Mouse (Mus musculus) heart, postnatal 36 days (tissue): ENCODE results near the gene Dmd. TPM values are rescaled to one million over a fixed set of nuclear protein-coding genes. Genes with fewer than 3 reads are reported as not detected.

ENCODE experiments used
- DNase-seq, 2 experiments: peaks; one replicate each; pipeline ENCODE4 v3.0.0; 2021 to 2022
- intact Hi-C: fragments of 180-260 bp; cut with DNase I; formaldehyde crosslinking; loops from one replicate; pipeline ENCODE4 v1.15.1; 2025
- total RNA-seq, 2 experiments: library from RNA; stranded (reverse); gene quantifications; 2 replicates each; pipeline ENCODE4 v1.2.3; 2021

Gene Dmd
- total RNA-seq, 2 experiments from 2014 or later: 90.4 to 101 TPM

- intact Hi-C loops: no loop called here
- DNase-seq: no peak
Measured at GRCm38 (mm10) chrX:85041466-85042058, 2092.9 kb downstream of the Dmd start.

- DNase-seq: no peak
Measured at GRCm38 (mm10) chrX:85046631-85047030, 2098.0 kb downstream of the Dmd start.

GRCm38 (mm10) chrX:85048141-85049110 is 2099.8 kb downstream of the Dmd start:
- peak; percentile 63 to 65 for DNase-seq
- intact Hi-C loops: loop anchor here (5.0 kb wide), 1 partner anchor 39 kb away; no protein-coding TSS in a partner anchor

More at GRCm38 (mm10) chrX:85046631-85047030, 2098.0 kb downstream of the Dmd start:
- intact Hi-C loops: loop anchor here (5.0 kb wide), 1 partner anchor 41 kb away; no protein-coding TSS in a partner anchor

- DNase-seq: peak; percentile 1 to 4
- intact Hi-C loops: loop anchor here (5.0 kb wide), 1 partner anchor 38 kb away; no protein-coding TSS in a partner anchor
Measured at GRCm38 (mm10) chrX:85049593-85049992, 2100.9 kb downstream of the Dmd start.

- DNase-seq: no peak
Measured at GRCm38 (mm10) chrX:85073602-85074001, 2124.9 kb downstream of the Dmd start.

GRCm38 (mm10) chrX:85076845-85077244 is 2128.2 kb downstream of the Dmd start:
- intact Hi-C loops: no loop called here
- DNase-seq: peak in 1 of 2 experiments; percentile 6

More at GRCm38 (mm10) chrX:85073602-85074001, 2124.9 kb downstream of the Dmd start:
- intact Hi-C loops: no loop called here

GRCm38 (mm10) chrX:85077605-85078004 is 2128.9 kb downstream of the Dmd start:
- intact Hi-C loops: no loop called here
- DNase-seq: no peak

GRCm38 (mm10) chrX:85079174-85079573 is 2130.5 kb downstream of the Dmd start:
- intact Hi-C loops: no loop called here
- DNase-seq: no peak

- peak; percentile 2 to 24 for DNase-seq
- intact Hi-C loops: loop anchor here (5.0 kb wide), 1 partner anchor 37 kb away; no protein-coding TSS in a partner anchor
Measured at GRCm38 (mm10) chrX:85084237-85085153, 2135.8 kb downstream of the Dmd start.

- intact Hi-C loops: loop anchor here (5.0 kb wide), 1 partner anchor 42 kb away; no protein-coding TSS in a partner anchor
- no peak for DNase-seq
Measured at GRCm38 (mm10) chrX:85089506-85089905, 2140.8 kb downstream of the Dmd start.

GRCm38 (mm10) chrX:85093354-85093753 is 2144.7 kb downstream of the Dmd start:
- intact Hi-C loops: no loop called here
- DNase-seq: no peak

GRCm38 (mm10) chrX:85098691-85099090 is 2150.0 kb downstream of the Dmd start:
- intact Hi-C loops: no loop called here
- no peak for DNase-seq

- no peak for DNase-seq
- intact Hi-C loops: no loop called here
Measured at GRCm38 (mm10) chrX:85112418-85112817, 2163.7 kb downstream of the Dmd start.

- intact Hi-C loops: no loop called here
- no peak for DNase-seq
Measured at GRCm38 (mm10) chrX:85132706-85133105, 2184.0 kb downstream of the Dmd start.

GRCm38 (mm10) chrX:85137293-85137692 is 2188.6 kb downstream of the Dmd start:
- DNase-seq: no peak
- intact Hi-C loops: no loop called here

GRCm38 (mm10) chrX:85171264-85171663 is 2222.6 kb downstream of the Dmd start:
- no peak for DNase-seq
- intact Hi-C loops: no loop called here

GRCm38 (mm10) chrX:85187565-85187964 is 2238.9 kb downstream of the Dmd start:
- DNase-seq: peak; percentile 3 to 6

GRCm38 (mm10) chrX:85193856-85194255 is 2245.2 kb downstream of the Dmd start:
- intact Hi-C loops: no loop called here
- no peak for DNase-seq

More at GRCm38 (mm10) chrX:85187565-85187964, 2238.9 kb downstream of the Dmd start:
- intact Hi-C loops: no loop called here

GRCm38 (mm10) chrX:85197688-85198087 is 2249.0 kb downstream of the Dmd start:
- no peak for DNase-seq
- intact Hi-C loops: no loop called here

- DNase-seq: no peak
- intact Hi-C loops: no loop called here
Measured at GRCm38 (mm10) chrX:85199398-85199797, 2250.7 kb downstream of the Dmd start.
